Mouse (Mus musculus): Measurements from ENCODE around the gene Taar4. TPM values are rescaled to one million over a fixed set of nuclear protein-coding genes. Genes with fewer than 3 reads are reported as not detected.

The Taar4 gene
- not detected in 2 replicates for polyA plus RNA-seq (2015; fragmentation: Nextera tagmentation; extraction: Ambion mirVana)

DNA sequence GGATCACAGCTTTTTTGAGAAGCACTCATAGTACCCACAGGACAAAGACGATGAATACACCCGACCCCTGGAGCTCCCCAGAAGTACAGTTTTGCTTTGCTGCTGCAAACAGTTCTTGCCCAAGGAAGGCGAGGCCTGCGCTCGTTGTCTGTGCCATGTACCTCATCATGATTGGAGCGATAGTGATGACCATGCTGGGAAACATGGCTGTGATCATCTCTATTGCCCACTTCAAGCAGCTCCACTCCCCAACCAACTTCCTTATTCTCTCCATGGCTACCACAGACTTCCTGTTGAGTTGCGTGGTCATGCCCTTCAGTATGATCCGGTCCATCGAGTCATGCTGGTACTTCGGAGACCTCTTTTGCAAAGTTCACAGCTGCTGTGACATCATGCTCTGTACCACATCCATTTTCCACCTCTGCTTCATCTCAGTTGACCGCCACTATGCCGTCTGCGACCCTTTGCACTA is at the start of gene Taar4:
Gene Taar4 (plus strand): TSS at position 51 of the 472 bp plus-strand sequence.
- 93% methylated on average over 13 of the region's 13 CpGs for WGBS
- Histone ChIP-seq H3K27ac (ENCODE audit: low read length) (no peak within 1 kb of the TSS), H3K27me3 (ENCODE audit: control insufficient read depth, insufficient read depth, low read depth, low read length) (no peaks in the 10 kb centered on the region)

GRCm38 (mm10) chr10:23920056-23920455 is 40.2 kb upstream of the Taar4 start, which contains the start of gene Taar1:
TSS of gene Taar1 (plus strand) at chr10:23920356.
- no peak within 1 kb of the TSS for H3K4me3 ChIP-seq (ENCODE audit: low read length)
- no peaks in the 10 kb centered on the region for H3K36me3 ChIP-seq (ENCODE audit: control insufficient read depth, insufficient read depth, low read length)
- H3K27me3 ChIP-seq (ENCODE audit: control insufficient read depth, insufficient read depth, low read depth, low read length) = no peaks in the 10 kb centered on the region
- no peaks in the 10 kb centered on the region for H3K4me1 ChIP-seq (replicated peaks; ENCODE audit: control insufficient read depth, insufficient read depth, low read length)
- H3K27ac ChIP-seq (ENCODE audit: low read length) = no peak within 1 kb of the TSS
- WGBS = 81% methylated on average over 4 of the region's 4 CpGs
- H3K9ac ChIP-seq (ENCODE audit: low read length) = no peak within 1 kb of the TSS
- no peak for ATAC-seq (ENCODE audit: low read depth)
- H3K4me2 ChIP-seq (ENCODE audit: low read depth, low read length) = no peak within 1 kb of the TSS
- no peaks in the 10 kb centered on the region for H3K9me3 ChIP-seq (ENCODE audit: control insufficient read depth, low read length)

More for the DNA sequence above, at the start of gene Taar4:
- no peak within 1 kb of the TSS for H3K9ac ChIP-seq (ENCODE audit: low read length)
- no peaks in the 10 kb centered on the region for H3K4me1 ChIP-seq (replicated peaks; ENCODE audit: control insufficient read depth, insufficient read depth, low read length)
- no peak within 1 kb of the TSS for H3K4me2 ChIP-seq (ENCODE audit: low read depth, low read length)
- ATAC-seq (ENCODE audit: low read depth) = no peak
- no peaks in the 10 kb centered on the region for H3K36me3 ChIP-seq (ENCODE audit: control insufficient read depth, insufficient read depth, low read length)
- no peak within 1 kb of the TSS for H3K4me3 ChIP-seq (ENCODE audit: low read length)
- H3K9me3 ChIP-seq (ENCODE audit: control insufficient read depth, low read length) = no peaks in the 10 kb centered on the region

DNA sequence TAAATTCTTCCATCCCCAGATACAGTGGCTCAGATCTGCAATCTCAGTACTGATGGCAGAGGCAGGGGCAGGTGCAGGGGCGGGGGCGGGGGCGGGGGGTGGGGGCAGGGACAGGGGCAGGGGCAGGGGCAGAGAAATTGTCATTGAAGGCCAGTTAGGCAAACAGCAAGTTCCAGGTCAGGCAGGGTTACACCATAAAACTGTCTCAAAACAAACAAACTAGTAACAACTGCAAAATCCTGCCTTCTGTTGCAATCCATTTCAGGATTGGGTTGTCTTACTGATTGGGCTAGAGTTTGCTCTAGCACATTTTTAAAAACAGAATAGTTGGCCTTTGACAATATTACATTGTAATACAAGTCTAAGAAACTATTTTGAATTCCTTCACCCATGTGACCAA is 37.8 kb upstream of the Taar4 start:
- ATAC-seq (ENCODE audit: low read depth) = no peak
- no peaks in the 10 kb centered on the region for H3K9me3 ChIP-seq (ENCODE audit: control insufficient read depth, low read length)
- no peaks in the 10 kb centered on the region for H3K27me3 ChIP-seq (ENCODE audit: control insufficient read depth, insufficient read depth, low read depth, low read length)
- H3K36me3 ChIP-seq (ENCODE audit: control insufficient read depth, insufficient read depth, low read length) = no peaks in the 10 kb centered on the region
- H3K4me2 ChIP-seq (ENCODE audit: low read depth, low read length) = no peak overlapping the region
- 51% methylated on average over 3 of the region's 3 CpGs for WGBS
- H3K27ac ChIP-seq (ENCODE audit: low read length) = no peak overlapping the region
- H3K9ac ChIP-seq (ENCODE audit: low read length) = no peak overlapping the region
- H3K4me1 ChIP-seq (replicated peaks; ENCODE audit: control insufficient read depth, insufficient read depth, low read length) = no peaks in the 10 kb centered on the region
- no peak overlapping the region for H3K4me3 ChIP-seq (ENCODE audit: low read length)

DNA sequence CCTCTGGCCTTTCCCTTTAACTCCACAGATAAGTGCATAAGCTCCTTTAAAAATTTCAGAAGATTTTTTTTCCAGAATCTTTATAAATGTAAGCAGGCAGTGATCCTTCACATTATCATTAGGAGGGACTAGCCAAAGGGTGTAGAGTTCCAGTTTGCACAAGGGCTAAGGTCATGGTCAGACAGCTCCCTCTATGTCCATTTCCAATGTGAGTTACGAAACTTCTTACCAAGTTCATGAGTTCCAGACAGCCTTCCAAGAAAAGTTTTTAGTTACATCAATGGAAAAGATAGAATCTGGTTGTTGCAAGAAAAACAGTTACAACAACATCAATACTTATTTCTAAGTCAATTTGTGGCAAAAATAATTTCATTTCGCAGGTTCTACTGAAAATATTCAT is 36.4 kb upstream of the Taar4 start:
- no peak for ATAC-seq (ENCODE audit: low read depth)
- Histone ChIP-seq H3K9me3 (ENCODE audit: control insufficient read depth, low read length) (no peaks in the 10 kb centered on the region), H3K36me3 (ENCODE audit: control insufficient read depth, insufficient read depth, low read length) (no peaks in the 10 kb centered on the region), H3K27me3 (ENCODE audit: control insufficient read depth, insufficient read depth, low read depth, low read length) (no peaks in the 10 kb centered on the region), H3K9ac (ENCODE audit: low read length) (no peak overlapping the region), H3K4me3 (ENCODE audit: low read length) (no peak overlapping the region), H3K27ac (ENCODE audit: low read length) (no peak overlapping the region), H3K4me1 (replicated peaks; ENCODE audit: control insufficient read depth, insufficient read depth, low read length) (no peaks in the 10 kb centered on the region), H3K4me2 (ENCODE audit: low read depth, low read length) (no peak overlapping the region)
- WGBS = 83% methylated on average over 2 of the region's 2 CpGs

GRCm38 (mm10) chr10:23937613-23938012 is 22.7 kb upstream of the Taar4 start:
- no peak for ATAC-seq (ENCODE audit: low read depth)
- no peak overlapping the region for H3K9ac ChIP-seq (ENCODE audit: low read length)
- H3K36me3 ChIP-seq (ENCODE audit: control insufficient read depth, insufficient read depth, low read length) = no peaks in the 10 kb centered on the region
- H3K4me3 ChIP-seq (ENCODE audit: low read length) = no peak overlapping the region
- H3K4me1 ChIP-seq (replicated peaks; ENCODE audit: control insufficient read depth, insufficient read depth, low read length) = no peaks in the 10 kb centered on the region
- H3K27ac ChIP-seq (ENCODE audit: low read length) = no peak overlapping the region
- no peaks in the 10 kb centered on the region for H3K9me3 ChIP-seq (ENCODE audit: control insufficient read depth, low read length)
- WGBS = 43% methylated on average over 4 of the region's 4 CpGs
- H3K4me2 ChIP-seq (ENCODE audit: low read depth, low read length) = no peak overlapping the region
- no peaks in the 10 kb centered on the region for H3K27me3 ChIP-seq (ENCODE audit: control insufficient read depth, insufficient read depth, low read depth, low read length)

- Histone ChIP-seq H3K27me3 (ENCODE audit: control insufficient read depth, insufficient read depth, low read depth, low read length) (no peaks in the 10 kb centered on the region), H3K27ac (ENCODE audit: low read length) (no peak within 1 kb of the TSS), H3K4me3 (ENCODE audit: low read length) (no peak within 1 kb of the TSS), H3K9me3 (ENCODE audit: control insufficient read depth, low read length) (no peaks in the 10 kb centered on the region), H3K4me1 (replicated peaks; ENCODE audit: control insufficient read depth, insufficient read depth, low read length) (no peaks in the 10 kb centered on the region), H3K36me3 (ENCODE audit: control insufficient read depth, insufficient read depth, low read length) (no peaks in the 10 kb centered on the region), H3K4me2 (ENCODE audit: low read depth, low read length) (no peak within 1 kb of the TSS), H3K9ac (ENCODE audit: low read length) (no peak within 1 kb of the TSS)
- ATAC-seq (ENCODE audit: low read depth) = no peak
- WGBS = 58% methylated on average over 6 of the region's 6 CpGs
Measured at GRCm38 (mm10) chr10:23938312-23938711, 22.0 kb upstream of the Taar4 start, which contains the start of gene Taar2. TSS of gene Taar2 (plus strand) at chr10:23938572.

DNA sequence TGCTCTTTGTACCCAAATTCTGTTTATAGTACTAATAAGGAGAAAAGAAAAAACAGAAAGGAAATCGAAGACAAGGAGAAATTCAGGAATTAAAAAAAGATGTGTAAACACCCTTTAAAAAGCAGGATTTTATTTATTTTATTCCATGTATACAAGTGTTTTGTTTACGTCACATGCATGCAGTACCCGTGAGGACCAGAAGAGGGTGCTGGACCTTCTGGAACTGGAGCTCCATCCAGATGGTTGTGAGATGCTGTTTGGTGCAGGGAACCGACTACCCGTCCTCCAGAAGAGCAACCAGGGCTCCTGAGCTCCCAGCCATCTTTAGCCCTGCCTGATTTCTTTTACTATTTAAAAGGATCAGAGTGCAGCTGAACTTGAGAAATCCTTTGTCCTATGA is 17.8 kb upstream of the Taar4 start:
- Histone ChIP-seq H3K4me1 (replicated peaks; ENCODE audit: control insufficient read depth, insufficient read depth, low read length) (no peaks in the 10 kb centered on the region), H3K4me2 (ENCODE audit: low read depth, low read length) (no peak overlapping the region), H3K27ac (ENCODE audit: low read length) (no peak overlapping the region), H3K9me3 (ENCODE audit: control insufficient read depth, low read length) (no peaks in the 10 kb centered on the region), H3K36me3 (ENCODE audit: control insufficient read depth, insufficient read depth, low read length) (no peaks in the 10 kb centered on the region), H3K4me3 (ENCODE audit: low read length) (no peak overlapping the region), H3K27me3 (ENCODE audit: control insufficient read depth, insufficient read depth, low read depth, low read length) (no peaks in the 10 kb centered on the region), H3K9ac (ENCODE audit: low read length) (no peak overlapping the region)
- 66% methylated on average over 5 of the region's 5 CpGs for WGBS
- ATAC-seq (ENCODE audit: low read depth) = no peak

DNA sequence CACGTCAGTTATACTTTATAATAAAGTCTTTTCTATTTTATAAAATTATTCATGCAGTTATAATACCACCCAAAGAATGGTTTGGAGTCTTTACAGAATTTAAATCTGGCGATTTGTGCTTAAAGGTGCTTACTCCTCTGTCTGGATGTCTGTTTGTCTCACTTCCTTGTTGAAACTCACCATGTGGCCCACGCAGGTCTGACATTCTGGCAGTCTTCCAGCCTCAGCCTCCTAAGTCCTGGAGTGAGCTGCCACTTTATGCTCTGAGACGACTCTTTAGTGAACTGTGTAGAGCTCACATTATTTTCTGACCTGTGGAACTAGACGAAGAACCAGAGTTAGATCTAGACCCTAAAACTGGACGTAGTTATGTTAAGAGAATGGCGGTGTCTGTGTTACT is 12.3 kb upstream of the Taar4 start:
- Histone ChIP-seq H3K27me3 (ENCODE audit: control insufficient read depth, insufficient read depth, low read depth, low read length) (no peaks in the 10 kb centered on the region), H3K4me3 (ENCODE audit: low read length) (no peak overlapping the region), H3K9ac (ENCODE audit: low read length) (no peak overlapping the region), H3K36me3 (ENCODE audit: control insufficient read depth, insufficient read depth, low read length) (no peaks in the 10 kb centered on the region), H3K4me1 (replicated peaks; ENCODE audit: control insufficient read depth, insufficient read depth, low read length) (no peaks in the 10 kb centered on the region), H3K4me2 (ENCODE audit: low read depth, low read length) (no peak overlapping the region), H3K27ac (ENCODE audit: low read length) (no peak overlapping the region), H3K9me3 (ENCODE audit: control insufficient read depth, low read length) (no peaks in the 10 kb centered on the region)
- WGBS = 44% methylated on average over 7 of the region's 7 CpGs
- ATAC-seq (ENCODE audit: low read depth) = no peak

DNA sequence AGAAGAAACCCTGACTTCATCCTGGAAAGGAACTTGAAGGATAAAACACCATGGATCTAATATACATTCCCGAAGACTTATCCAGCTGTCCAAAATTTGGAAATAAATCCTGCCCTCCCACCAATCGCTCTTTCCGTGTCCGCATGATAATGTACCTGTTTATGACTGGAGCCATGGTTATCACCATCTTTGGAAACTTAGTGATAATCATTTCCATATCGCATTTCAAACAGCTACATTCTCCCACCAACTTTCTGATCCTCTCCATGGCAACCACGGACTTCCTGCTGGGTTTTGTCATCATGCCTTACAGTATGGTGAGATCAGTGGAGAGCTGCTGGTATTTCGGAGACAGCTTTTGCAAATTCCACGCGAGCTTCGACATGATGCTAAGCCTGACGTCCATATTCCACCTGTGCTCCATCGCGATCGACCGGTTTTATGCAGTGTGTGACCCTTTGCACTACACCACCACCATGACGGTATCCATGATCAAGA is 10.7 kb upstream of the Taar4 start, which contains the start of gene Taar3:
Gene Taar3 (plus strand): TSS at position 51 of the 498 bp plus-strand sequence.
- Histone ChIP-seq H3K4me1 (replicated peaks; ENCODE audit: control insufficient read depth, insufficient read depth, low read length) (no peaks in the 10 kb centered on the region), H3K27me3 (ENCODE audit: control insufficient read depth, insufficient read depth, low read depth, low read length) (no peaks in the 10 kb centered on the region), H3K9me3 (ENCODE audit: control insufficient read depth, low read length) (no peaks in the 10 kb centered on the region), H3K27ac (ENCODE audit: low read length) (no peak within 1 kb of the TSS), H3K9ac (ENCODE audit: low read length) (no peak within 1 kb of the TSS), H3K36me3 (ENCODE audit: control insufficient read depth, insufficient read depth, low read length) (no peaks in the 10 kb centered on the region), H3K4me3 (ENCODE audit: low read length) (no peak within 1 kb of the TSS), H3K4me2 (ENCODE audit: low read depth, low read length) (no peak within 1 kb of the TSS)
- no peak for ATAC-seq (ENCODE audit: low read depth)
- WGBS = 85% methylated on average over 16 of the region's 16 CpGs

DNA sequence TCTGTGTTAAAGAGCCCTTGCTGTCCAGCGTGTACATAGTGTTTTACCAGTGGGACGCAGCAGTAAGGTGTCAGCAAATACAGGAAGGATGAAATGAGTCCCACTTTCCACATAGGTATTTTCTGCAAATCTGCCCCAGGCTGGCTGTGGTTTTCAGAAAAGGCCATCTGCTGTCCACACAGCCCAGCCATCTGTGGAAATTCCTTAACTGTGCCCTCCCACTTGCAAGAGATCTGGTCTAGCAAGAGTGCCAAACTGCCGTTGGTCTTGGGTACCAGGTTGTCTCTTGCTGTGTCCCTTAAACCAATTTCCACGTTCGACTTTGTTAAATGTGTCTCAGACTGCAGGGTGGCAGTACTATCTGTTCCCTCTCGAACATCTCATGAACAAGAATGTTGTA is 8.6 kb upstream of the Taar4 start:
- H3K4me2 ChIP-seq (ENCODE audit: low read depth, low read length) = no peak overlapping the region
- H3K27me3 ChIP-seq (ENCODE audit: control insufficient read depth, insufficient read depth, low read depth, low read length) = no peaks in the 10 kb centered on the region
- no peak overlapping the region for H3K27ac ChIP-seq (ENCODE audit: low read length)
- H3K9me3 ChIP-seq (ENCODE audit: control insufficient read depth, low read length) = no peaks in the 10 kb centered on the region
- no peaks in the 10 kb centered on the region for H3K36me3 ChIP-seq (ENCODE audit: control insufficient read depth, insufficient read depth, low read length)
- ATAC-seq (ENCODE audit: low read depth) = no peak
- no peak overlapping the region for H3K4me3 ChIP-seq (ENCODE audit: low read length)
- H3K9ac ChIP-seq (ENCODE audit: low read length) = no peak overlapping the region
- WGBS = 69% methylated on average over 6 of the region's 6 CpGs
- H3K4me1 ChIP-seq (replicated peaks; ENCODE audit: control insufficient read depth, insufficient read depth, low read length) = no peaks in the 10 kb centered on the region
